Mouse (Mus musculus) heart, postnatal 0 days (tissue): Measurements from ENCODE around the gene Trim31.

Experiments used
- CTCF ChIP-seq: IDR thresholded peaks from 2 replicates; pipeline ENCODE4 v1.5.1; 2016; ENCODE audit warnings: antibody characterized with exemption, control low read depth, low read depth
- EP300 ChIP-seq: IDR thresholded peaks from 2 replicates; pipeline ENCODE4 v1.6.1; 2016; ENCODE audit warnings: antibody characterized with exemption, low read depth

DNA sequence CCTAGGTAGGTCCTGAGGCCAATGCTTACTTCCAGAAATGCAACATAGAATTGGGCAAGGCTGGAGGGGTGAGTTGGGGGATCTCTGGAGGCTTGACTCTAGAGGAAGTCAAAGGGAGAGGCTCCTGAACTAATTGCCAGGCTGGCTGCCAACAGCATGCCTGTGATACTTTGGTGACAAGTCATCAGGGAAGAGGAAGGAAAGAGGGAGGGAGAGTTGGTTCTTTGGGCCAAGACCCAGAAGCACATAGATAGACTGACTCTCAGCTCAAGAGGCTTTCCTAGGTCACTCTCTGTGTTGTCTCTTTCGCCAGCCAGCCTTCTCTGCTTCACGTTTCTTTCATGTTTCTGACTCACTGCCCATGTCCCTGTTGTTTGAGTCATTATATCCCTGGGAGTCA is 33.9 kb downstream of the Trim31 start:
- TF ChIP-seq CTCF (no peak), EP300 (0 out of 2 replicates have a peak, but pooled peaks have one; percentile 22)
